Mouse (Mus musculus): ENCODE data around the gene Nit1. TPM values are rescaled to one million over a fixed set of nuclear protein-coding genes. Genes with fewer than 3 reads are reported as not detected.

Gene Nit1
- 49.6 and 51.3 TPM in 2 replicates for polyA plus RNA-seq (2015; fragmentation: Nextera tagmentation; extraction: Ambion mirVana)

DNA sequence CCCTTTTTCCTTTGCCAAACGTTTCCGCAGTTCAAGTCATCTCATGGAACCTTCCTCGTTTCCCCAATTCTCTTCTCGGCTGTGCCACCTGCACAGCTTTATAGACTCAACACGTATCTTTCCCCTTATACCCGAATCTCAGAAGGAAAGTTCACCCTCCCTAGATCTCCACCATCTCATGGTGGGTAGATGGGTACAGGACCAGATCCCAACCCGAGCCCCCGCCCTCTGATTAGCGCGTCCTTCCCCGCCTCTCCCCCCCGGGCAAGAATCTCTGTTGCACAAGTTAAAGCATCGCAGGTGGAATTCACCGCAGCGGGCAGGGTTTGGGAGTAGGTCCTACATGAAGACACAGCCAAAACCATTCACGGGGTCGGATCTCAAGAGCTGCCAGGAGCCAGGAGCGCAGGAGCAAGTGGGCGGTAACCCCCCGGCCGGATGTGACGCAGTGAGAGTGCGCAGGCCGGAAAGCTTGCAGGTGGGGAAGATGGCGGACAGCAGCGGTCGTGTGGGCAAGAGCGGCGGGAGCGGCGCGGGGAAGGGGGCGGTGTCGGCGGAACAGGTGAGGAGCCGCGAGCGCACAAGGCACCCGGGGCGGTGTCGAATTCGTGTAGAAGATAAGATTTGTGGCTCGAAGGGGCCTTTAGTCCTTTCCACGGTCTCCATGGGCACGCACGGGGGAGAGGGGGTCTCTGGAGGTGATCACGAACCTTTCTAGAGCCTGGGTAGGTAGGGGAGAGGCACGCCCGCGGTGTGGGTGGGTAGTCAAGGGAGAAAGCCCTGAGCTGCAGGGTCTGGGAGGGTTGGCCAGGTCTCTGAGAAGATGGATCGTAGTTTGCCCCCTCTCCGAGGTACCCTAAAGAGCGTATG lies at the start of gene Nit1, which contains the start of gene Pfdn2:
Gene Nit1 (minus strand): TSS at position 422 of the 870 bp plus-strand sequence.
Gene Pfdn2 (plus strand): TSS at position 446 of the 870 bp plus-strand sequence.
- peak; percentile 90 for ATAC-seq (ENCODE audit: insufficient read depth, low FRiP score)
- Histone ChIP-seq H3K4me3 (replicated peaks; ENCODE audit: low read length) (peak within 1 kb of the TSS; percentile 90), H3K4me1 (ENCODE audit: control insufficient read depth, insufficient read depth, low read length) (peaks cover 18% of the 10 kb centered on the region), H3K27me3 (ENCODE audit: control insufficient read depth, insufficient read depth, low read length) (no peaks in the 10 kb centered on the region), H3K27ac (ENCODE audit: low read length) (peak within 1 kb of the TSS; percentile 68), H3K4me2 (ENCODE audit: low read depth, low read length) (peak within 1 kb of the TSS; percentile 85), H3K36me3 (ENCODE audit: control insufficient read depth, insufficient read depth, low read length) (peaks cover 4% of the 10 kb centered on the region), H3K9ac (ENCODE audit: low read length) (peak within 1 kb of the TSS; percentile 92), H3K9me3 (replicated peaks; ENCODE audit: control insufficient read depth, low read length) (peaks cover 6% of the 10 kb centered on the region; the same call in 1 of the 2 replicates)
- 1% methylated on average over 52 of the region's 53 CpGs for WGBS

DNA sequence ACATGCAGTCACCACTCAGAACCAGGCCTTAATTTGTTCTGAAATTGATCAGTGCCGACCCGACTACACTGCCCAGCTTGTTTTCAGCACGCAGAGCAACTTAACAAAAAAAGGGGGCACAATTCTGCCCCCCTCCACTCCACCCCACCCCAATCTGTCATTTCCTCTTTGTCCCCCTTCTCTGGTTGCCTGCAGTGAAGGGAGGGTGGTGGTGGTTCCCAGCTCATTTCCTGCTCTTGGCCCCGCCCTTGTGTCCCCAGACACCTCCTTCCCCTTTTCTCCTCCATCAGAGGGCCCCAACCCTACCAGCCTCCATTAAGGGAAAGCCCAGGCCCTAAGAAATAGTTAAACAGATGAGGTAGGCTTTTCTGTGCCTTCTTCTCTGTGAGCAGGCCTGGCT lies 44.7 kb upstream of the Nit1 start:
- WGBS: 63% methylated on average over 4 of the region's 4 CpGs
- no peak overlapping the region for H3K4me2 ChIP-seq (ENCODE audit: low read depth, low read length)
- H3K9me3 ChIP-seq (replicated peaks; ENCODE audit: control insufficient read depth, low read length): no peaks in the 10 kb centered on the region
- 0 out of 2 replicates have a peak overlapping the region, but pooled peaks have one; percentile 2 for H3K9ac ChIP-seq (ENCODE audit: low read length)
- peak overlapping the region; percentile 32; the same call in 1 of the 2 replicates for H3K27ac ChIP-seq (ENCODE audit: low read length)
- peak; percentile 26; the same call in 1 of the 2 replicates for ATAC-seq (ENCODE audit: insufficient read depth, low FRiP score)
- no peaks in the 10 kb centered on the region for H3K36me3 ChIP-seq (ENCODE audit: control insufficient read depth, insufficient read depth, low read length)
- H3K27me3 ChIP-seq (ENCODE audit: control insufficient read depth, insufficient read depth, low read length): no peaks in the 10 kb centered on the region; the same call in 1 of the 2 replicates
- H3K4me1 ChIP-seq (ENCODE audit: control insufficient read depth, insufficient read depth, low read length): no peaks in the 10 kb centered on the region
- peak overlapping the region; percentile 14; the same call in 1 of the 2 replicates for H3K4me3 ChIP-seq (replicated peaks; ENCODE audit: low read length)

GRCm38 (mm10) chr1:171388376-171389102 lies 43.1 kb upstream of the Nit1 start, which contains the start of gene Arhgap30:
Gene Arhgap30, plus strand, starts transcription at chr1:171388954.
- Histone ChIP-seq H3K4me3 (replicated peaks; ENCODE audit: low read length) (peak within 1 kb of the TSS; percentile 14), H3K36me3 (ENCODE audit: control insufficient read depth, insufficient read depth, low read length) (no peaks in the 10 kb centered on the region), H3K4me2 (ENCODE audit: low read depth, low read length) (no peak within 1 kb of the TSS), H3K9ac (ENCODE audit: low read length) (0 out of 2 replicates have a peak within 1 kb of the TSS, but pooled peaks have one; percentile 2), H3K4me1 (ENCODE audit: control insufficient read depth, insufficient read depth, low read length) (no peaks in the 10 kb centered on the region), H3K27me3 (ENCODE audit: control insufficient read depth, insufficient read depth, low read length) (no peaks in the 10 kb centered on the region), H3K27ac (ENCODE audit: low read length) (peak within 1 kb of the TSS; percentile 54; the same call in 1 of the 2 replicates), H3K9me3 (replicated peaks; ENCODE audit: control insufficient read depth, low read length) (no peaks in the 10 kb centered on the region)
- 73% methylated on average over 15 of the region's 15 CpGs for WGBS
- ATAC-seq (ENCODE audit: insufficient read depth, low FRiP score): no peak; the same call in 1 of the 2 replicates

DNA sequence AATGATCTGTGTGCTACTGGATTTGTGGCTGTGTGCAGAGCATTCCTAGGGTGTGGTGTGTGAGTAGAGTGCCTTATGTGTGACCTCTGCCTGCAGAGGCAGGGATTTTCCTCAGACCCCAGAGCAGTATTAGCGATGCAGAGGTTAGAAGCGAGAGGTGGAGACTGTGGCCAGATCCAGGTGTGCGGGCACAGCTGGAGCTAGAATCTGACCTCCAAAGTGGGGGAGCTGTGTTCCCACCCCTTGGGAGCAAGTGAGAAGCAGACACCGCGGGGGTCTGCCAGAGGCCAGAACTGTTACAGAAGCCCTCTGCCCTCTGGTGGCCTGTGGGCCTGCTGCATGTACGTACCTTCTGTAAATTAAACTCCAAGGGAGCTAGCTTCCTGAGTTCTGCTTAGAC lies 41.7 kb upstream of the Nit1 start:
- Histone ChIP-seq H3K9me3 (replicated peaks; ENCODE audit: control insufficient read depth, low read length) (no peaks in the 10 kb centered on the region), H3K4me3 (replicated peaks; ENCODE audit: low read length) (no peak overlapping the region), H3K27ac (ENCODE audit: low read length) (no peak overlapping the region), H3K27me3 (ENCODE audit: control insufficient read depth, insufficient read depth, low read length) (no peaks in the 10 kb centered on the region), H3K4me1 (ENCODE audit: control insufficient read depth, insufficient read depth, low read length) (no peaks in the 10 kb centered on the region), H3K36me3 (ENCODE audit: control insufficient read depth, insufficient read depth, low read length) (no peaks in the 10 kb centered on the region), H3K4me2 (ENCODE audit: low read depth, low read length) (no peak overlapping the region), H3K9ac (ENCODE audit: low read length) (no peak overlapping the region)
- 28% methylated on average over 6 of the region's 6 CpGs for WGBS
- ATAC-seq (ENCODE audit: insufficient read depth, low FRiP score): no peak

DNA sequence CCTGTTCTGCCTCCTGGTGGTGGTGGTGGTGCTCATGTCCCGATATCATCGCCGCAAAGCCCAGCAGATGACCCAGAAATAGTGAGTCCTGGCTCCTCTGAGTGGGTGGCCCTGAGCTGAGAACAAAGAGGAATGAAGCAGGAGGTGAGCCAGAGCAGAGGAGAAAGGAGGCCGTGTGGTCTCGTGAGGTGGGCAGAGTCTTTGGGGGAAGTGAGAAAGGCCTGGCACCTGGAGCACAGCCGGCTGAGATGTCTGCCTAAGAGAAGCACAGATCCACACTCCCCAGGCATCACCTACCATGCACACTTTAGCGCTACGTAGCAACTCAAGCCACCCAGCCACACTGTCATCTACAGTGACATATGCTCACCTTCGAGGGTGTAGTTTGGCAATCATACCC lies 39.7 kb upstream of the Nit1 start:
- H3K27ac ChIP-seq (ENCODE audit: low read length): no peak overlapping the region
- H3K4me2 ChIP-seq (ENCODE audit: low read depth, low read length): no peak overlapping the region
- no peaks in the 10 kb centered on the region for H3K36me3 ChIP-seq (ENCODE audit: control insufficient read depth, insufficient read depth, low read length)
- H3K27me3 ChIP-seq (ENCODE audit: control insufficient read depth, insufficient read depth, low read length): no peaks in the 10 kb centered on the region
- no peak overlapping the region for H3K9ac ChIP-seq (ENCODE audit: low read length)
- no peak overlapping the region for H3K4me3 ChIP-seq (replicated peaks; ENCODE audit: low read length)
- H3K9me3 ChIP-seq (replicated peaks; ENCODE audit: control insufficient read depth, low read length): no peaks in the 10 kb centered on the region
- 58% methylated on average over 9 of the region's 9 CpGs for WGBS
- no peak for ATAC-seq (ENCODE audit: insufficient read depth, low FRiP score)
- no peaks in the 10 kb centered on the region for H3K4me1 ChIP-seq (ENCODE audit: control insufficient read depth, insufficient read depth, low read length)

- Histone ChIP-seq H3K36me3 (ENCODE audit: control insufficient read depth, insufficient read depth, low read length) (no peaks in the 10 kb centered on the region), H3K27ac (ENCODE audit: low read length) (peak overlapping the region; percentile 34; the same call in 1 of the 2 replicates), H3K4me2 (ENCODE audit: low read depth, low read length) (no peak overlapping the region), H3K9ac (ENCODE audit: low read length) (peak overlapping the region; percentile 21; the same call in 1 of the 2 replicates), H3K27me3 (ENCODE audit: control insufficient read depth, insufficient read depth, low read length) (no peaks in the 10 kb centered on the region), H3K4me1 (ENCODE audit: control insufficient read depth, insufficient read depth, low read length) (0 out of 2 replicates have a peak, but pooled peaks cover 6% of the 10 kb centered on the region), H3K9me3 (replicated peaks; ENCODE audit: control insufficient read depth, low read length) (no peaks in the 10 kb centered on the region), H3K4me3 (replicated peaks; ENCODE audit: low read length) (no peak overlapping the region)
- ATAC-seq (ENCODE audit: insufficient read depth, low FRiP score): peak; percentile 48; the same call in 1 of the 2 replicates
- WGBS: 57% methylated on average over 9 of the region's 9 CpGs
Measured at GRCm38 (mm10) chr1:171384361-171384760, 38.9 kb upstream of the Nit1 start.

- Histone ChIP-seq H3K9me3 (replicated peaks; ENCODE audit: control insufficient read depth, low read length) (no peaks in the 10 kb centered on the region), H3K4me3 (replicated peaks; ENCODE audit: low read length) (no peak overlapping the region), H3K9ac (ENCODE audit: low read length) (no peak overlapping the region), H3K4me2 (ENCODE audit: low read depth, low read length) (no peak overlapping the region), H3K27me3 (ENCODE audit: control insufficient read depth, insufficient read depth, low read length) (no peaks in the 10 kb centered on the region), H3K27ac (ENCODE audit: low read length) (no peak overlapping the region), H3K4me1 (ENCODE audit: control insufficient read depth, insufficient read depth, low read length) (peaks cover 9% of the 10 kb centered on the region; the same call in 1 of the 2 replicates), H3K36me3 (ENCODE audit: control insufficient read depth, insufficient read depth, low read length) (no peaks in the 10 kb centered on the region)
- 83% methylated on average over 11 of the region's 11 CpGs for WGBS
- no peak for ATAC-seq (ENCODE audit: insufficient read depth, low FRiP score)
Measured at GRCm38 (mm10) chr1:171382096-171382620, 36.7 kb upstream of the Nit1 start.

DNA sequence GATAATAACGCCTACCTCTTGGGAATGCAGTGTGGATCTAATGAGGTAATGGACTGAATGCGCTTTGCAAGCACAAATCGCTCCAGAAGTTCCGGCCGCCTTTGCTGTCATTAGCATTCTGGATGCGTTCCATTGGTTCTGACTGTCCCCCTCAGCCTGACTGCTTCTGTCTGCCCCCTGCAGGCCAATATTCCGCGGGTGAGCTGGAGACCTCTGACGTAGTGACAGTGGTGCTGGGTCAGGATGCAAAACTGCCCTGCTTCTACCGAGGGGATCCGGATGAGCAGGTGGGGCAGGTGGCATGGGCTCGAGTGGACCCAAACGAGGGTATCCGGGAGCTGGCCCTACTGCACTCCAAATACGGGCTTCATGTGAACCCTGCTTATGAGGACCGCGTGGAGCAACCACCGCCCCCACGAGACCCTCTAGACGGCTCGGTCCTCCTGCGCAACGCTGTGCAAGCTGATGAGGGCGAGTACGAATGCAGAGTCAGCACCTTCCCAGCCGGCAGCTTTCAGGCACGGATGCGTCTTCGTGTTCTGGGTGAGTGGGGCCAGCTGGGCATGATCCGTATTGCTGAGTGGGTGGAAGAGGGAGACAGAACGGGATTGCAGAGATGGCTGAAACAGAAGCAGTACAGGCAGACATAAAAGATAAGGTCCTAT lies 34.6 kb upstream of the Nit1 start:
- H3K36me3 ChIP-seq (ENCODE audit: control insufficient read depth, insufficient read depth, low read length): no peaks in the 10 kb centered on the region
- WGBS: 10% methylated on average over 31 of the region's 31 CpGs
- H3K4me3 ChIP-seq (replicated peaks; ENCODE audit: low read length): peak overlapping the region; percentile 31
- H3K9ac ChIP-seq (ENCODE audit: low read length): peak overlapping the region; percentile 53
- no peaks in the 10 kb centered on the region for H3K9me3 ChIP-seq (replicated peaks; ENCODE audit: control insufficient read depth, low read length)
- H3K4me2 ChIP-seq (ENCODE audit: low read depth, low read length): peak overlapping the region; percentile 49
- peak overlapping the region; percentile 32; the same call in 1 of the 2 replicates for H3K27ac ChIP-seq (ENCODE audit: low read length)
- no peak for ATAC-seq (ENCODE audit: insufficient read depth, low FRiP score)
- H3K27me3 ChIP-seq (ENCODE audit: control insufficient read depth, insufficient read depth, low read length): no peaks in the 10 kb centered on the region
- peaks cover 16% of the 10 kb centered on the region for H3K4me1 ChIP-seq (ENCODE audit: control insufficient read depth, insufficient read depth, low read length)

All from stomach, embryonic 16.5 days (tissue).